Comparison of ENCODE assay signal across 13 mouse cellular contexts in the genomic region with DNA sequence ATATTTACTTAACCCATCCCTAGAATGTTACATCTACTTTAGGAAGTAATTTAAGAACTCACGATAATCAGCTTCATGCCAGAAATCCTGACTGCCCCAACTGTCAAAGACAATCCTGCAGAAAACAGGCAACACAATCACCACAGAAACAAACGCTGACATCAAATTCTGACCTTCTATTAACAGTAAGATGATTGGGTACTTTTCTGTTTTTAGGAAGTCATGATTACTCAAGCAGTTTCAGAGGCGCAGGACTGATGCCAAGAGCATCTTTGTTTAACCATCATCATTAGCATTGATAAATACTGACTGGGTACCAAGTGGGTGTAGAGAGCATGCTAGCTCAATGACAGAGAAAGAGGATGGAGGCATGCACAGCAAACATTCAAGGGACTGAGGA. TPM values are rescaled to one million over a fixed set of nuclear protein-coding genes. Genes with fewer than 3 reads are reported as not detected.
A peak's percentile ranks its signal among the peaks of the same experiment; 100 is the strongest.
DNase-seq lines count a peak whose midpoint lies in the region; ATAC-seq and TF ChIP-seq lines count a peak whose summit lies in the region.
"Had no signal": no experiment of that assay in that cellular context is flagged by ENCODE, and none has a peak within 500 bp of the region (broad histone marks: within the 10 kb centered on the region; RNA-seq: fewer than 3 reads in every experiment).

No protein-coding gene starts in this region.

- H3K79me2 ChIP-seq in liver, adult 2 months (ENCODE audit: control insufficient read depth, insufficient read depth, low read length) = no peaks in the 10 kb centered on the region

- DNase-seq in liver, adult 2 months (ENCODE audit: extremely low read depth, low read depth, low spot score) = peak; percentile 31
- peak; percentile 22 for DNase-seq in lung, postnatal 0 days (ENCODE audit: low spot score)
- DNase-seq in skeletal muscle tissue, adult 2 months (ENCODE audit: low read depth, low spot score) = peak; percentile 1
- no peak for DNase-seq in spleen, adult 12 weeks (ENCODE audit: low spot score)
- no peak for DNase-seq in testis, postnatal 10 days (ENCODE audit: low spot score)
- DNase-seq: cerebellum, postnatal 36 days; forebrain, postnatal 0 days; gastrocnemius, postnatal 25 days; right cerebral cortex, adult 18-20 months had no signal

- H3K4me3 ChIP-seq in liver, adult 2 months (ENCODE audit: insufficient read depth, low read depth, low read length) = no peak overlapping the region
- no peak overlapping the region for H3K4me3 ChIP-seq in liver, embryonic 12.5 days
- H3K4me3 ChIP-seq in bone marrow macrophage, adult 2 months (ENCODE audit: insufficient read depth, low read length) = no peak overlapping the region
- H3K4me3 ChIP-seq in lung, postnatal 0 days (ENCODE audit: low read depth, low read length) = no peak overlapping the region
- H3K4me3 ChIP-seq: hindbrain, embryonic 15.5 days; midbrain, embryonic 10.5 days had no signal

- H3K36me3 ChIP-seq in liver, adult 2 months (ENCODE audit: control insufficient read depth, insufficient read depth, low read length) = peaks cover 4% of the 10 kb centered on the region; the same call in 1 of the 2 replicates
- no peaks in the 10 kb centered on the region; the same call in 1 of the 2 replicates for H3K36me3 ChIP-seq in liver, embryonic 12.5 days
- H3K36me3 ChIP-seq in lung, postnatal 0 days (ENCODE audit: insufficient read depth, low read length) = no peaks in the 10 kb centered on the region
- H3K36me3 ChIP-seq: hindbrain, embryonic 15.5 days had no signal

- no peaks in the 10 kb centered on the region for H3K27me3 ChIP-seq in liver, adult 2 months (ENCODE audit: control insufficient read depth, insufficient read depth, low read length)
- H3K27me3 ChIP-seq in liver, embryonic 12.5 days (replicated peaks) = no peaks in the 10 kb centered on the region
- no peaks in the 10 kb centered on the region for H3K27me3 ChIP-seq in lung, postnatal 0 days (replicated peaks; ENCODE audit: insufficient read depth, low read length)
- H3K27me3 ChIP-seq: hindbrain, embryonic 15.5 days had no signal

- no peak for ATAC-seq in liver, embryonic 12.5 days
- no peak for ATAC-seq in lung, postnatal 0 days
- ATAC-seq: forebrain, postnatal 0 days had no signal

- TF ChIP-seq POLR2A in liver, adult 2 months (IDR thresholded peaks at IDR 0.05; ENCODE audit: extremely low read depth, insufficient read depth, low read length) = no peak
- TF ChIP-seq POLR2A in bone marrow macrophage, adult 2 months (IDR thresholded peaks at IDR 0.05; ENCODE audit: borderline replicate concordance, low read depth, low read length) = no peak

- H3K4me2 ChIP-seq in liver, embryonic 12.5 days = no peak overlapping the region
- H3K4me2 ChIP-seq in lung, postnatal 0 days (replicated peaks; ENCODE audit: low read depth, low read length) = no peak overlapping the region
- H3K4me2 ChIP-seq: hindbrain, embryonic 15.5 days had no signal

- no peak overlapping the region for H3K9ac ChIP-seq in liver, adult 2 months (ENCODE audit: low read depth, low read length)
- no peak overlapping the region for H3K9ac ChIP-seq in liver, embryonic 12.5 days
- no peak overlapping the region for H3K9ac ChIP-seq in lung, postnatal 0 days (replicated peaks; ENCODE audit: low read depth)
- H3K9ac ChIP-seq: forebrain, postnatal 0 days; hindbrain, embryonic 15.5 days had no signal

- TF ChIP-seq EP300 in lung, postnatal 0 days (IDR thresholded peaks at IDR 0.05) = no peak

- 29% methylated on average over 3 of the region's 3 CpGs for WGBS in liver, adult 2 months
- WGBS in liver, embryonic 12.5 days (ENCODE audit: insufficient replicate concordance) = 42% methylated on average over 3 of the region's 3 CpGs
- 36% methylated on average over 3 of the region's 3 CpGs for WGBS in lung, postnatal 0 days

- H3K9me3 ChIP-seq in liver, embryonic 12.5 days (replicated peaks) = no peaks in the 10 kb centered on the region
- H3K9me3 ChIP-seq in lung, postnatal 0 days (ENCODE audit: low read length) = no peaks in the 10 kb centered on the region
- H3K9me3 ChIP-seq: hindbrain, embryonic 15.5 days; midbrain, embryonic 10.5 days had no signal

- peaks cover 4% of the 10 kb centered on the region; the same call in 1 of the 2 replicates for H3K4me1 ChIP-seq in liver, adult 2 months (ENCODE audit: control insufficient read depth, insufficient read depth, low read length)
- peaks cover 17% of the 10 kb centered on the region for H3K4me1 ChIP-seq in liver, embryonic 12.5 days
- H3K4me1 ChIP-seq in bone marrow macrophage, adult 2 months (ENCODE audit: control insufficient read depth, insufficient read depth, low read length) = peaks cover 16% of the 10 kb centered on the region
- H3K4me1 ChIP-seq in lung, postnatal 0 days (ENCODE audit: insufficient read depth, low read depth, low read length) = no peaks in the 10 kb centered on the region

- H3K27ac ChIP-seq in liver, adult 2 months (replicated peaks; ENCODE audit: insufficient read depth, low read depth, low read length) = no peak overlapping the region
- H3K27ac ChIP-seq in liver, embryonic 12.5 days = no peak overlapping the region
- H3K27ac ChIP-seq in bone marrow macrophage, adult 2 months (ENCODE audit: insufficient read depth, low read depth, low read length) = peak overlapping the region; percentile 74
- H3K27ac ChIP-seq in lung, postnatal 0 days (ENCODE audit: low read length) = no peak overlapping the region
- H3K27ac ChIP-seq: hindbrain, embryonic 15.5 days; midbrain, embryonic 10.5 days had no signal

- TF ChIP-seq CTCF in liver, adult 2 months (IDR thresholded peaks at IDR 0.05; ENCODE audit: low read depth, low read length) = no peak
- no peak for TF ChIP-seq CTCF in bone marrow macrophage, adult 2 months (IDR thresholded peaks at IDR 0.05; ENCODE audit: low read depth, low read length)
- TF ChIP-seq CTCF in lung, postnatal 0 days (IDR thresholded peaks at IDR 0.05) = no peak

RNA-seq across cellular contexts. Expression of a gene that starts 49.9 kb away (rescaled TPM):
- 102 and 123 TPM in 2 replicates for total RNA-seq in liver, adult 2 months (2014; rRNA removed)
- 76.5 and 91.6 TPM in 2 replicates for polyA plus RNA-seq in liver, adult 2 months (2012; rRNA removed)
- polyA plus RNA-seq in liver, embryonic 12.5 days (2016; fragmentation: Nextera tagmentation; extraction: Ambion mirVana) = 111 and 128 TPM in 2 replicates
- 28.5 and 29.2 TPM in 2 replicates for polyA plus RNA-seq in bone marrow macrophage, adult 2 months (2012; ENCODE audit: insufficient read depth, insufficient read length, missing spikeins)
- polyA plus RNA-seq in lung, postnatal 0 days (2015; fragmentation: Nextera tagmentation; extraction: Ambion mirVana) = 36.0 and 46.0 TPM in 2 replicates

Comparison
In these comparisons a context has a peak if more than half of its experiments do, and no peak if none do; other contexts are left out.
1. DNase-seq: peak in liver, adult 2 months (single experiment), lung, postnatal 0 days (single experiment) and skeletal muscle tissue, adult 2 months (single experiment); none in spleen, adult 12 weeks (single experiment) and testis, postnatal 10 days (single experiment).